Mouse (Mus musculus) liver, embryonic 14.5 days (tissue): ENCODE data around the gene Papss1.

Experiments used
- CTCF ChIP-seq: IDR thresholded peaks from 2 replicates; pipeline ENCODE4 v1.5.1; 2016; ENCODE audit warnings: antibody characterized with exemption, low read depth, control low read depth
- EP300 ChIP-seq: IDR thresholded peaks from 2 replicates; pipeline ENCODE4 v1.6.1; 2016; ENCODE audit warnings: antibody characterized with exemption, low read depth

DNA sequence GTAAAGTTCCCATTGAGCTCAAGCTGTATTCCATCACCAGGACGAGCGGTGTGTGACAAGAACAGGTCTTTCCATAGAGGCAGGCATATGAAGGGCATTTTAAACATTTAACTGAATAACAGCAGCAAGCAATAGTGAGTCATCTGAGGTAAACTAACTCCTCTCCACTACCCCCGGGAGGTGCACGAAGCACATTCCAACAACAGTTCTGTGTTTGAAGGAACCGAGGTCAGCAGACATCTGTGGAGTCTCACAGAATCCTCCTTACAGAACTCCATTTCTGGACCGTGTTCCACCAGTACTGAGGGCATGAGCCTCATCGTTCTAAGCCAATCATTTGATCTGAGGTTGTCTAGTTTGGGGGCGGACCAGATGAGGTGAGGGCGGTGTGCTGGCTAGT lies 59.5 kb downstream of the Papss1 start:
- TF ChIP-seq CTCF (no peak), EP300 (no peak)
